Mouse (Mus musculus): Measurements from ENCODE around the gene Vps37b. TPM values are rescaled to one million over a fixed set of nuclear protein-coding genes. Genes with fewer than 3 reads are reported as not detected.

Vps37b gene
- polyA plus RNA-seq, 1 experiment from 2014 or later, result 43.8 TPM

- no peak overlapping the region for H3K4me3 ChIP-seq
- WGBS, result 79% methylated on average over 18 of the region's 18 CpGs
- DNase-seq (ENCODE audit: low spot score), result no peak
Observed at GRCm38 (mm10) chr5:123979221-123979979, 52.7 kb downstream of the Vps37b start.

GRCm38 (mm10) chr5:123978131-123978530 lies 53.9 kb downstream of the Vps37b start:
- Histone ChIP-seq H3K36me3 (replicated peaks) (no peaks in the 10 kb centered on the region), H3K4me3 (no peak overlapping the region), H3K27ac (replicated peaks) (no peak overlapping the region), H3K4me1 (peaks cover 59% of the 10 kb centered on the region), H3K27me3 (replicated peaks; ENCODE audit: low read depth, poor library complexity, severe bottlenecking) (peaks cover 37% of the 10 kb centered on the region), H3K9me3 (no peaks in the 10 kb centered on the region)
- WGBS, result 83% methylated on average over 5 of the region's 5 CpGs
- DNase-seq (ENCODE audit: low spot score), result no peak

More at GRCm38 (mm10) chr5:123979221-123979979, 52.7 kb downstream of the Vps37b start:
- no peaks in the 10 kb centered on the region for H3K9me3 ChIP-seq
- peaks cover 53% of the 10 kb centered on the region for H3K4me1 ChIP-seq
- H3K27ac ChIP-seq (replicated peaks), result peak overlapping the region; percentile 48
- no peaks in the 10 kb centered on the region for H3K36me3 ChIP-seq (replicated peaks)
- H3K27me3 ChIP-seq (replicated peaks; ENCODE audit: low read depth, poor library complexity, severe bottlenecking), result peaks cover 30% of the 10 kb centered on the region

- no peak for DNase-seq (ENCODE audit: low spot score)
- Histone ChIP-seq H3K4me1 (peaks cover 57% of the 10 kb centered on the region), H3K36me3 (replicated peaks) (no peaks in the 10 kb centered on the region), H3K27ac (replicated peaks) (no peak overlapping the region; the same call in 1 of the 2 replicates), H3K9me3 (no peaks in the 10 kb centered on the region), H3K4me3 (no peak overlapping the region), H3K27me3 (replicated peaks; ENCODE audit: low read depth, poor library complexity, severe bottlenecking) (peaks cover 45% of the 10 kb centered on the region)
- 37% methylated on average over 3 of the region's 3 CpGs for WGBS
Observed at GRCm38 (mm10) chr5:123977231-123977630, 54.8 kb downstream of the Vps37b start.

GRCm38 (mm10) chr5:123975668-123976180 lies 56.3 kb downstream of the Vps37b start:
- Histone ChIP-seq H3K27me3 (replicated peaks; ENCODE audit: low read depth, poor library complexity, severe bottlenecking) (peaks cover 58% of the 10 kb centered on the region), H3K9me3 (no peaks in the 10 kb centered on the region), H3K27ac (replicated peaks) (no peak overlapping the region), H3K36me3 (replicated peaks) (no peaks in the 10 kb centered on the region), H3K4me1 (peaks cover 57% of the 10 kb centered on the region), H3K4me3 (no peak overlapping the region)
- DNase-seq (ENCODE audit: low spot score), result no peak
- 77% methylated on average over 6 of the region's 6 CpGs for WGBS

- H3K27me3 ChIP-seq (replicated peaks; ENCODE audit: low read depth, poor library complexity, severe bottlenecking), result peaks cover 62% of the 10 kb centered on the region
- peaks cover 49% of the 10 kb centered on the region for H3K4me1 ChIP-seq
- H3K27ac ChIP-seq (replicated peaks), result no peak overlapping the region
- H3K9me3 ChIP-seq, result no peaks in the 10 kb centered on the region
- no peak for DNase-seq (ENCODE audit: low spot score)
- WGBS, result 42% methylated on average over 11 of the region's 11 CpGs
- no peaks in the 10 kb centered on the region for H3K36me3 ChIP-seq (replicated peaks)
- H3K4me3 ChIP-seq, result peak overlapping the region; percentile 76
Observed at GRCm38 (mm10) chr5:123974616-123975111, 57.4 kb downstream of the Vps37b start.

GRCm38 (mm10) chr5:123974179-123974485 lies 57.9 kb downstream of the Vps37b start:
- DNase-seq (ENCODE audit: low spot score), result no peak

GRCm38 (mm10) chr5:123973299-123974178 lies 58.5 kb downstream of the Vps37b start, which contains the start of gene Hip1r:
Gene Hip1r (plus strand): TSS chr5:123973628.
- peaks cover 41% of the 10 kb centered on the region for H3K4me1 ChIP-seq
- H3K27me3 ChIP-seq (replicated peaks; ENCODE audit: low read depth, poor library complexity, severe bottlenecking), result peaks cover 62% of the 10 kb centered on the region
- H3K36me3 ChIP-seq (replicated peaks), result no peaks in the 10 kb centered on the region
- H3K4me3 ChIP-seq, result peak within 1 kb of the TSS; percentile 76
- H3K27ac ChIP-seq (replicated peaks), result peak within 1 kb of the TSS; percentile 79
- WGBS, result 2% methylated on average over 106 of the region's 106 CpGs
- DNase-seq (ENCODE audit: low spot score), result peak; percentile 81
- H3K9me3 ChIP-seq, result no peaks in the 10 kb centered on the region

More at GRCm38 (mm10) chr5:123974179-123974485, 57.9 kb downstream of the Vps37b start:
- Histone ChIP-seq H3K4me1 (peaks cover 43% of the 10 kb centered on the region), H3K9me3 (no peaks in the 10 kb centered on the region), H3K27me3 (replicated peaks; ENCODE audit: low read depth, poor library complexity, severe bottlenecking) (peaks cover 62% of the 10 kb centered on the region), H3K27ac (replicated peaks) (peak overlapping the region; percentile 79; the same call in 1 of the 2 replicates), H3K36me3 (replicated peaks) (no peaks in the 10 kb centered on the region), H3K4me3 (peak overlapping the region; percentile 76)
- under 1% methylated on average over 14 of the region's 14 CpGs for WGBS

GRCm38 (mm10) chr5:123972453-123972852 lies 59.6 kb downstream of the Vps37b start:
- DNase-seq (ENCODE audit: low spot score), result no peak
- H3K4me1 ChIP-seq, result peaks cover 33% of the 10 kb centered on the region
- H3K27ac ChIP-seq (replicated peaks), result no peak overlapping the region
- H3K36me3 ChIP-seq (replicated peaks), result no peaks in the 10 kb centered on the region
- H3K27me3 ChIP-seq (replicated peaks; ENCODE audit: low read depth, poor library complexity, severe bottlenecking), result peaks cover 58% of the 10 kb centered on the region
- no peaks in the 10 kb centered on the region for H3K9me3 ChIP-seq
- H3K4me3 ChIP-seq, result no peak overlapping the region
- 79% methylated on average over 6 of the region's 6 CpGs for WGBS

GRCm38 (mm10) chr5:123970576-123970975 lies 61.5 kb downstream of the Vps37b start:
- Histone ChIP-seq H3K9me3 (no peaks in the 10 kb centered on the region), H3K36me3 (replicated peaks) (no peaks in the 10 kb centered on the region), H3K4me3 (no peak overlapping the region), H3K27me3 (replicated peaks; ENCODE audit: low read depth, poor library complexity, severe bottlenecking) (peaks cover 44% of the 10 kb centered on the region), H3K27ac (replicated peaks) (no peak overlapping the region), H3K4me1 (peaks cover 14% of the 10 kb centered on the region)
- WGBS, result 91% methylated on average over 4 of the region's 4 CpGs
- DNase-seq (ENCODE audit: low spot score), result no peak

- no peak for DNase-seq (ENCODE audit: low spot score)
- WGBS, result 73% methylated on average over 8 of the region's 8 CpGs
- no peaks in the 10 kb centered on the region for H3K9me3 ChIP-seq
- H3K27me3 ChIP-seq (replicated peaks; ENCODE audit: low read depth, poor library complexity, severe bottlenecking), result peaks cover 31% of the 10 kb centered on the region
- no peak overlapping the region for H3K4me3 ChIP-seq
- H3K4me1 ChIP-seq, result peaks cover 6% of the 10 kb centered on the region
- no peak overlapping the region for H3K27ac ChIP-seq (replicated peaks)
- H3K36me3 ChIP-seq (replicated peaks), result no peaks in the 10 kb centered on the region
Observed at GRCm38 (mm10) chr5:123969216-123969615, 62.9 kb downstream of the Vps37b start.

- Histone ChIP-seq H3K27me3 (replicated peaks; ENCODE audit: low read depth, poor library complexity, severe bottlenecking) (peaks cover 29% of the 10 kb centered on the region), H3K36me3 (replicated peaks) (no peaks in the 10 kb centered on the region), H3K27ac (replicated peaks) (no peak overlapping the region), H3K4me1 (peaks cover 4% of the 10 kb centered on the region), H3K9me3 (no peaks in the 10 kb centered on the region), H3K4me3 (no peak overlapping the region)
- WGBS, result 84% methylated on average over 5 of the region's 5 CpGs
- no peak for DNase-seq (ENCODE audit: low spot score)
Observed at GRCm38 (mm10) chr5:123968468-123968867, 63.6 kb downstream of the Vps37b start.

GRCm38 (mm10) chr5:123966759-123967158 lies 65.3 kb downstream of the Vps37b start:
- no peaks in the 10 kb centered on the region for H3K9me3 ChIP-seq
- DNase-seq (ENCODE audit: low spot score), result no peak
- H3K36me3 ChIP-seq (replicated peaks), result no peaks in the 10 kb centered on the region
- no peaks in the 10 kb centered on the region for H3K4me1 ChIP-seq
- no peak overlapping the region for H3K27ac ChIP-seq (replicated peaks)
- H3K4me3 ChIP-seq, result no peak overlapping the region
- H3K27me3 ChIP-seq (replicated peaks; ENCODE audit: low read depth, poor library complexity, severe bottlenecking), result 0 out of 2 replicates have a peak, but pooled peaks cover 13% of the 10 kb centered on the region
- WGBS, result 96% methylated on average over 2 of the region's 2 CpGs
